Mouse (Mus musculus): Measurements from ENCODE around the gene Prr5l. TPM values are rescaled to one million over a fixed set of nuclear protein-coding genes. Genes with fewer than 3 reads are reported as not detected.

The Prr5l gene
- polyA plus RNA-seq, 1 experiment, result 0.43 TPM

DNA sequence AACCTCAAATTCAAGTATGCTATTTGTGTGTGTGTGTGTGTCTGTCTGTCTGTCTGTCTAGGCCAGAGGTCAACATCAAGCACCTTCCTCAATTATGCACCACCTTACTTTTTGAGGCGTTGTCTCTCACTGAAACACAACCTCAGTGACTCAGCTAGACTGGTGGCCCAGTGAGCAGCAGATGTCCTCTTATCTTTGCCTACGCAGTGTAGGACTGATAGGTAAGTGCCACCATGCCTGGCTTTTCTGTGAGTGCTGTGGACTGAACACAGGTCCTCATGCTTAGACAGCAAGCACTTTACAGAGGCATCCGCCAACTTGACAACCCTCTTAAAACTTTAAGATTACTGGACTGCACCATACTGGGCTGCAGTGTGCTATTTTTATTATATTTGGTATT, 214.1 kb downstream of the Prr5l start:
- no peak overlapping the region for H3K4me3 ChIP-seq (ENCODE audit: insufficient read depth, poor library complexity, severe bottlenecking)
- no peaks in the 10 kb centered on the region for H3K36me3 ChIP-seq (ENCODE audit: control insufficient read depth, insufficient read depth)
- TF ChIP-seq MAX (IDR thresholded peaks at IDR 0.05) (no peak), CEBPB (IDR thresholded peaks at IDR 0.05; ENCODE audit: low read depth) (no peak), CTCF (IDR thresholded peaks at IDR 0.05; ENCODE audit: control insufficient read depth, insufficient read depth, insufficient read length) (no peak)
- no peak overlapping the region for H3ac ChIP-seq (ENCODE audit: control insufficient read depth, insufficient read length, low read depth)
- H3K79me2 ChIP-seq (ENCODE audit: control insufficient read depth, insufficient read depth), result no peaks in the 10 kb centered on the region
- peaks cover 18% of the 10 kb centered on the region for H3K27me3 ChIP-seq (ENCODE audit: control insufficient read depth, insufficient read depth, insufficient read length)
- no peaks in the 10 kb centered on the region for H3K79me3 ChIP-seq (ENCODE audit: low read depth)

GRCm38 (mm10) chr2:101665703-101666092, 217.1 kb downstream of the Prr5l start:
- no peaks in the 10 kb centered on the region for H3K79me2 ChIP-seq (ENCODE audit: control insufficient read depth, insufficient read depth)
- no peak overlapping the region for H3K4me3 ChIP-seq (ENCODE audit: insufficient read depth, poor library complexity, severe bottlenecking)
- no peaks in the 10 kb centered on the region for H3K79me3 ChIP-seq (ENCODE audit: low read depth)
- H3K27me3 ChIP-seq (ENCODE audit: control insufficient read depth, insufficient read depth, insufficient read length), result peaks cover 8% of the 10 kb centered on the region
- H3ac ChIP-seq (ENCODE audit: control insufficient read depth, insufficient read length, low read depth), result no peak overlapping the region
- no peak for TF ChIP-seq MYOG (IDR thresholded peaks at IDR 0.05; ENCODE audit: control insufficient read depth, extremely low read depth, insufficient read length)
- no peak for TF ChIP-seq CEBPB (IDR thresholded peaks at IDR 0.05; ENCODE audit: low read depth)
- TF ChIP-seq MYOD1 (IDR thresholded peaks at IDR 0.05; ENCODE audit: control insufficient read depth, insufficient read length, low read depth), result no peak
- no peak for TF ChIP-seq USF1 (IDR thresholded peaks at IDR 0.05; ENCODE audit: low read depth)
- no peak for TF ChIP-seq MAX (IDR thresholded peaks at IDR 0.05)
- TF ChIP-seq FOSL1 (IDR thresholded peaks at IDR 0.05; ENCODE audit: insufficient read depth, low read length, poor library complexity, severe bottlenecking), result no peak
- no peak for TF ChIP-seq CTCF (IDR thresholded peaks at IDR 0.05; ENCODE audit: control insufficient read depth, insufficient read depth, insufficient read length)
- H3K36me3 ChIP-seq (ENCODE audit: control insufficient read depth, insufficient read depth), result no peaks in the 10 kb centered on the region

DNA sequence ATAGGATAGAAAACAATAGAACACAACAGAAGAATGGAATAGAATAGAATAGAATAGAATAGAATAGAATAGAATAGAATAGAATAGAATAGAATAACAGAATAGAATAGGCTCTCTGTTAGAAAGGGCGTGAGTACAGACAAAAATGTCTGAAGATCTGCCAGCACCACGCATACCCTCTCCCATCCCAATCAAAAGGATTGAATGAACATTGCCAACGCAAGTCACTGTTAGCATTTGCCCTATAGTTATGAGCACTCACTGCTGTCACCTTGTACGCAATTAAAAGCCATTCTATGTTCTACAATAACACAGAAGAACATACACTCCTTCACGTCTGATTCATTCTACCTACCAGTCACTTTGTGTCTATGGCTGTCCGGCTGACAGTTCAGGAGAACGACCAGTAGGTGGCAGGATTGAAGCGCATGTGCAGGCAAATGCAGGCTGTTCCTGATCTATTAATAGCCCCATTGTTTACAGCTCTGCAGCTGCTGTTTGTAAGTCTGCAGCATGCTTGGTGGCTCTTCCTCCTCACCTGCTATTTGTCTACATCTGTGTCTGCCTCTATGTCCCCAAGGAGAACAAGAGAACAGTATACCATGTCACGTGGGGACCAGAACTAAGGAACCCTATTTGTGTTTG, 217.6 kb downstream of the Prr5l start:
- Histone ChIP-seq H3K27me3 (ENCODE audit: control insufficient read depth, insufficient read depth, insufficient read length) (peaks cover 8% of the 10 kb centered on the region), H3K79me2 (ENCODE audit: control insufficient read depth, insufficient read depth) (no peaks in the 10 kb centered on the region), H3K36me3 (ENCODE audit: control insufficient read depth, insufficient read depth) (no peaks in the 10 kb centered on the region), H3K79me3 (ENCODE audit: low read depth) (no peaks in the 10 kb centered on the region), H3ac (ENCODE audit: control insufficient read depth, insufficient read length, low read depth) (no peak overlapping the region), H3K4me3 (ENCODE audit: insufficient read depth, poor library complexity, severe bottlenecking) (no peak overlapping the region)
- TF ChIP-seq USF1 (IDR thresholded peaks at IDR 0.05; ENCODE audit: low read depth), result peak; percentile 31
- TF ChIP-seq MAX (IDR thresholded peaks at IDR 0.05), result peak; percentile 55
- TF ChIP-seq MYOG (IDR thresholded peaks at IDR 0.05; ENCODE audit: control insufficient read depth, extremely low read depth, insufficient read length), result no peak
- TF ChIP-seq MYOD1 (IDR thresholded peaks at IDR 0.05; ENCODE audit: control insufficient read depth, insufficient read length, low read depth), result peak; percentile 34
- no peak for TF ChIP-seq FOSL1 (IDR thresholded peaks at IDR 0.05; ENCODE audit: insufficient read depth, low read length, poor library complexity, severe bottlenecking)
- no peak for TF ChIP-seq CEBPB (IDR thresholded peaks at IDR 0.05; ENCODE audit: low read depth)
- TF ChIP-seq CTCF (IDR thresholded peaks at IDR 0.05; ENCODE audit: control insufficient read depth, insufficient read depth, insufficient read length), result peak; percentile 77

Other genes starting within 250 kb of the Prr5l start
- not detected for gene Rag1, start 233.5 kb downstream of the Prr5l start, polyA plus RNA-seq (2012; fragmentation: generic; extraction: Trizol)
- gene B230118H07Rik, start 233.5 kb downstream of the Prr5l start, polyA plus RNA-seq (2012; fragmentation: generic; extraction: Trizol), result 13.6 TPM
- gene Traf6, start 204.6 kb downstream of the Prr5l start, polyA plus RNA-seq (2012; fragmentation: generic; extraction: Trizol), result 3.8 TPM
- gene Commd9, start 3.2 kb upstream of the Prr5l start, polyA plus RNA-seq (2012; fragmentation: generic; extraction: Trizol), result 55.4 TPM